Mouse (Mus musculus): Measurements from ENCODE around the gene Dusp2. TPM values are rescaled to one million over a fixed set of nuclear protein-coding genes. Genes with fewer than 3 reads are reported as not detected.
"Not testable (repeated sequence)": the region's sequence is repeated elsewhere in the genome, so short reads cannot be mapped to it uniquely, and the experiment has no call there.

Dusp2 gene
- 6.7 and 8.3 TPM in 2 replicates for polyA plus RNA-seq (2015; fragmentation: Nextera tagmentation; extraction: Ambion mirVana)

DNA sequence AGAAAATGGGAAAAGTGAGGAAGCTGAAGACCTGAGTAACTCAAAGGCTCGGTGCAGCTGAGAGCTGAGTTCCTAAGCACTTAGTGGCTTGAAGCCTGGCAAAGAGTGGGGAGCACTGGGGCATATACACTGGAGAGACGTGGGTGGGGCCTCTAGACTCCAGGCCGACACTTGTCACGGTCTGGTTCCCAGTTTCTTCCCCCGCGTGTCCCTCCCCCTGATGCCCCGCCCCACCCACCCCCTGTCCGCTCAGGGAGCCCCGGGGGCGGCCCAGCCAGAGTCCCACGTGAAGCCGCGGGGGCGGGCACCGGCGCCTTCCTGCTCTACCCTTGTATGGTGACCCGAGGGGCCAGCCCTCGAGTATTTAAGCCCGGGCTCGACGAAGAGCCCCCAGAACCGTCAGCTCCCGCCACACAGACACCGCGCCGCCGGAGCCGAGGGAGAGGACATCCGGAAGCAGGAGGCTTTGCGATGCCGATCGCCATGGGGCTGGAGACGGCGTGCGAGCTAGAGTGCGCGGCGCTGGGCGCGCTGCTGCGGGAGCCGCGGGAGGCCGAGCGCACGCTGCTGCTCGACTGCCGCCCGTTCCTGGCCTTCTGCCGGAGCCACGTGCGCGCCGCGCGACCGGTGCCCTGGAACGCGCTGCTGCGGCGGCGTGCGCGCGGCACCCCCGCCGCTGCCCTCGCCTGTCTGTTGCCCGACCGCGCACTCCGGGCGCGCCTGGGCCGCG lies at the start of gene Dusp2:
Dusp2 (plus strand) TSS at position 393 of the 730 bp plus-strand sequence.
- H3K27ac ChIP-seq: no peak within 1 kb of the TSS; the same call in 1 of the 2 replicates
- H3K4me3 ChIP-seq: peak within 1 kb of the TSS; percentile 59
- WGBS: 0% methylated on average over 72 of the region's 76 CpGs
- 0 out of 2 replicates have a peak, but pooled peaks have one; percentile 43 for ATAC-seq (ENCODE audit: insufficient number of reproducible peaks, insufficient read depth, low FRiP score, low TSS enrichment, low read depth)
- peaks cover 24% of the 10 kb centered on the region for H3K4me1 ChIP-seq
- H3K4me2 ChIP-seq: peak within 1 kb of the TSS; percentile 95
- H3K27me3 ChIP-seq: peaks cover 48% of the 10 kb centered on the region
- H3K9me3 ChIP-seq: no peaks in the 10 kb centered on the region
- H3K36me3 ChIP-seq: no peaks in the 10 kb centered on the region
- peak within 1 kb of the TSS; percentile 73 for H3K9ac ChIP-seq

DNA sequence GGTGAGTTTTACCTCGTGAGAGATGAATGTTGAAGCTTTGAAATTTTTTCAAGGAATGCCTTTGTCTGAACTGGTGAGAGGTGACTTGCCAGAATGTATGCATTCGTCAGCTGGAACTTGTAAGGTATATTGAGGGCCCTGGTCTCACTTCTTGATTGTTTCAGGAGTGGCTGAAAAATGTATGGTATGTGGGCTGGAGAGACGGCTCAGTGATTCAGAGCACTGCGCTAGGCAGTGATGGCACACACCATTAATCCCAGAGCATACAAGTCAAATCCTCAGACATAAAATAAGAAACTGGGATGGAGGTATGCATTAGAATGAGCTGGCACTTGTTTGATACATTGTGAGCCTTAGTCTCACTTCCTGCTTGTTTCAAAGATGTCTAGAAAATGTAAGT lies 43.7 kb upstream of the Dusp2 start:
- Histone ChIP-seq H3K9ac (no peak overlapping the region), H3K9me3 (no peaks in the 10 kb centered on the region), H3K4me2 (no peak overlapping the region), H3K27me3 (no peaks in the 10 kb centered on the region), H3K27ac (no peak overlapping the region), H3K36me3 (peaks cover 63% of the 10 kb centered on the region), H3K4me3 (no peak overlapping the region), H3K4me1 (no peaks in the 10 kb centered on the region)
- no peak for ATAC-seq (ENCODE audit: insufficient number of reproducible peaks, insufficient read depth, low FRiP score, low TSS enrichment, low read depth)
- 78% methylated on average over 4 of the region's 4 CpGs for WGBS

DNA sequence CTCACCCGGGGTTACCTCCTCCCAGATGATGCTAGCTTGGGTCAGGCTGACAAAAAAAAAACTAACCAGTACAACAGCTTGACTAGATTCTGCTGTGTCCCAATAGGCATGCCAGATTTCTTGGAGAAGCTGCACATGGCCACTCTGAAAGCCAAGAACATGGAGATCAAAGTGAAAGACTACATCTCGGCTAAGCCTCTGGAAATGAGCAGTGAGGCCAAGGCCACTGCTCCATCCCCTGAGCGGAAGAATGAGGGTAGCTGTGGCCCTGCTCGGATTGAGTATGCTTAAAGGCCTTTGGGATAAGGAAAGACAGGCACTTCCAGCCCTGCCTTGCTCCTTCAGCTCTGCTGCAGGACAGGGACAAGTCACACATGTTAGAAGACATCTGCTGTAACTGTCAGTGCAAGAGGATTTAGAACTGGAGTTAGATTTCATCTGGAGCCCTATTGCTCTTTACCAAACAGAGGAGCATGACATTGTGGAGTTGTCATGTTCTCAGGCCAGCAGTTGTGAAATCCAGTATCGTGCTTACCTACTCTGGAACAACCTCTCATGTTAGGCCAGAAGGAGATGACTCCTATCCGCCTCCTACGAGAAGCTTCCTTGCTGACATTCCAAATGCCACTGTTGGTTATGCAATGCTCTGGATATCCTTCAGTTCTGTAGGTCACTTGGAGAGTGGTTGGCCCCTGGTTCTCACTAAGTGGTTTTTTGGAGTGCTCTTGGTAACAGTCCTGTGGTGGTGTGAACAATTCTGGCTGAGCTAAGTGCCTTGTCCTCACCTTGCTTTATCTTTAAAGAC lies 38.8 kb upstream of the Dusp2 start:
- no peaks in the 10 kb centered on the region for H3K27me3 ChIP-seq
- ATAC-seq (ENCODE audit: insufficient number of reproducible peaks, insufficient read depth, low FRiP score, low TSS enrichment, low read depth): no peak
- no peak overlapping the region for H3K4me3 ChIP-seq
- no peak overlapping the region for H3K9ac ChIP-seq
- no peaks in the 10 kb centered on the region for H3K9me3 ChIP-seq
- H3K27ac ChIP-seq: no peak overlapping the region
- H3K4me2 ChIP-seq: no peak overlapping the region
- peaks cover 77% of the 10 kb centered on the region for H3K36me3 ChIP-seq
- H3K4me1 ChIP-seq: no peaks in the 10 kb centered on the region
- WGBS: 87% methylated on average over 7 of the region's 7 CpGs

DNA sequence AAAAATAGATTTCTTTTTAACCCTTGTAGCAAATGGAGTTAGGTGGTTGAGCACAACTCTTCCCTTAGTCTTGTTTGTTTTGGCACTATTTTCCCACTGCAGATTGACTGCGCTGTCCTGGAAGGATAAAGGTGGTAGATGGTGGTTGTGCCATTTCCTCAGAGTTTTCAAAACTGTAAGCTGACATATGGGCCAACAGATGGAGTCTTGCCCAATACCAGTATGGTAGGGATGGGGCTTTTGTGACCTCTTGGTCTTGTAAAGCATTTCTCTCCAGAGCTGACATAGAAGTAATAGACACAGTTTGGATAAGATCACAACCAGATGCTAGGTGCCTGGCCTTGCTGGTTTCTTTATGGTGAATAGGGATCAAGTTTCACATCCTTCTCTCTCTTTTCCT lies 37.9 kb upstream of the Dusp2 start:
- Histone ChIP-seq H3K4me3 (no peak overlapping the region), H3K27ac (no peak overlapping the region), H3K36me3 (peaks cover 69% of the 10 kb centered on the region), H3K4me2 (no peak overlapping the region), H3K9ac (no peak overlapping the region), H3K4me1 (no peaks in the 10 kb centered on the region), H3K27me3 (no peaks in the 10 kb centered on the region), H3K9me3 (no peaks in the 10 kb centered on the region)
- no peak for ATAC-seq (ENCODE audit: insufficient number of reproducible peaks, insufficient read depth, low FRiP score, low TSS enrichment, low read depth)
- 92% methylated on average over 1 of the region's 1 CpGs for WGBS

DNA sequence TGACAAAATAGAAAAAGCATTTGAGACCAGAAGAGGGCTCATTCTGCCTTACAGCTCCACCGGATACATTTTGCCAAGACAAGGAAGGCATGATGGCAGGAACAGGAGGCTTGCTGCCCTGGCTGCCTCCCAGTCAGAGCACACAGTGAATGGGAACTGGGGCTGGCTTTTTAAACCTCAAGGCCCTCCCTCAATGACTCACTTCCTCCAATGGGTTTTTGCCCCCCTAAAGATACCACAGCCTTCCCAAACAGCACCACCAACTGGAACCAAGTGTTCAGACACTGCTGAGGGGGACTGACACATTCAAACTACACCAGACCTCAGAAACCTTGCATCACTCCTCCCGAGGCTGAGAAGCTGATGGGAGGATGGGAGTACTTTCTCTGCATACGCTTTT lies 35.3 kb upstream of the Dusp2 start:
- no peaks in the 10 kb centered on the region for H3K4me1 ChIP-seq
- H3K9me3 ChIP-seq: no peaks in the 10 kb centered on the region
- no peak overlapping the region for H3K4me3 ChIP-seq
- no peak overlapping the region for H3K4me2 ChIP-seq
- H3K9ac ChIP-seq: no peak overlapping the region
- ATAC-seq (ENCODE audit: insufficient number of reproducible peaks, insufficient read depth, low FRiP score, low TSS enrichment, low read depth): no peak
- no peaks in the 10 kb centered on the region for H3K27me3 ChIP-seq
- 84% methylated on average over 3 of the region's 3 CpGs for WGBS
- H3K36me3 ChIP-seq: peaks cover 52% of the 10 kb centered on the region
- no peak overlapping the region for H3K27ac ChIP-seq

DNA sequence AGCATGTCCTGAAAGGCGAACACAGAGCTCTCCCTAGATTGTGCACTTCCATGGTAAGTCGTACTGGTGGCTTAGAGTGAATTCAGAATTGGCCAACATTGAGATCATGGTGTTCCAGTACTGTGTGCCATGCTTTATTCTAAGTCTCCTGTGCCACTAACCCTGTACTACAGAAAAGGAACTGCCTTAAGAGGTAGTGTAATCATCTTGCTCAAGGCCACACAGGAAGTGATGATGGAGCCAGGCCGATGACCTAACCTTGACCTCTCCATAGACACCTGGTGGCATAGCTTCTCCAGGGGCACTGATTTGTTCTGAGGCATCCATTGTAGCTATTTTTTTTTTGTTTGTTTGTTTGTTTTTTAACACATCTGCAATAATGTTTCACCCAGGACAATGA lies 34.1 kb upstream of the Dusp2 start:
- Histone ChIP-seq H3K27me3 (no peaks in the 10 kb centered on the region), H3K36me3 (peaks cover 41% of the 10 kb centered on the region), H3K4me1 (no peaks in the 10 kb centered on the region), H3K4me2 (no peak overlapping the region), H3K9ac (no peak overlapping the region), H3K27ac (no peak overlapping the region), H3K4me3 (no peak overlapping the region), H3K9me3 (no peaks in the 10 kb centered on the region)
- ATAC-seq (ENCODE audit: insufficient number of reproducible peaks, insufficient read depth, low FRiP score, low TSS enrichment, low read depth): no peak
- 92% methylated on average over 3 of the region's 3 CpGs for WGBS

DNA sequence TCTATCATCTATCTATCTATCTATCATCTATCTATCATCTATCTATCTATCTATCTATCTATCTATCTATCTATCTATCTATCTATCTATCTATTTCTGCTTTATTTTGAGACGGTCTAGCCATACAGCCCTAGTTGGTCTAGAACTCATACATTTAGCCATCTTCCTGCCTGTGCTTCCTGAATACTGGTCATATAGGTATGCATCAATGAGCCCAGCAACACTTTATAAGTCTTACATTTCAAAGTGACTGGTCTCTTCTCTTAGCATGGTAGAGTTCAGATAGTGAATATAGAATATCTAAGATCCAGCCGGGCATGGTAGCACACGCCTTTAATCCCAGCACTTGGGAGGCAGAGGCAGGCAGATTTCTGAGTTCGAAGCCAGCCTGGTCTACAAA lies 31.8 kb upstream of the Dusp2 start:
- not testable (repeated sequence) for H3K4me2 ChIP-seq; H3K4me1 ChIP-seq; H3K9ac ChIP-seq; H3K27me3 ChIP-seq; ATAC-seq (ENCODE audit: insufficient number of reproducible peaks, insufficient read depth, low FRiP score, low TSS enrichment, low read depth); H3K27ac ChIP-seq; H3K4me3 ChIP-seq; H3K9me3 ChIP-seq
- peaks cover 18% of the 10 kb centered on the region for H3K36me3 ChIP-seq
- 94% methylated on average over 4 of the region's 4 CpGs for WGBS

DNA sequence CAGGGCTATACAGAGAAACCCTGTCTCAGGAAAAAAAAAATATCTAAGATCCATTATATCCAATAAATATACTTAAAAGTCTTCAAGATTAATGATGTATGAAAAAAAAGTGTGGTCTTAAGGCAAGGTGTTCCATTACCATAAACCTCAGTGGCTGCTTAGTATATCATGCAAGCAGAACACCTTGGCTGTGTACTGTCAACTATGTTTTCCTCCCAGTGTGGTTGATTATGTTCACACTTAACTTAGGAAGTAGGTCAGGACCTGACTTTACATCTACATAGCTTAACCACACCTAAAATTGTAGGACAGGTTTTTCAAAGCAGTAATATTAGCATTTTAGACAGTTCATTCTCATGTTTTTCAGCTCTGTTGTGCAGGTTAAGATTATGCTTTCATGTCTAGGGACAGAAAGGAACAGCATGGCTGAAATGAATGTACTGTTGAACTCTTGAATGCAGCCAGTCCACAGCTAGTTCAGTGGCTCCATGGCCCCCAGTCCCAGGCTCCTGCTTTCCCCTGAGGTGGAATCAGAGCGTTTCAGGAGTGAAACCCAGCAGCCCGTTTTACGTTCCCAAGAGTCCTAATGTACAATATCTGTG lies 31.2 kb upstream of the Dusp2 start:
- Histone ChIP-seq H3K4me3 (no peak overlapping the region), H3K36me3 (peaks cover 17% of the 10 kb centered on the region), H3K27ac (no peak overlapping the region), H3K4me1 (no peaks in the 10 kb centered on the region), H3K9ac (no peak overlapping the region), H3K9me3 (no peaks in the 10 kb centered on the region), H3K4me2 (no peak overlapping the region), H3K27me3 (no peaks in the 10 kb centered on the region)
- WGBS: 87% methylated on average over 3 of the region's 3 CpGs
- no peak for ATAC-seq (ENCODE audit: insufficient number of reproducible peaks, insufficient read depth, low FRiP score, low TSS enrichment, low read depth)

DNA sequence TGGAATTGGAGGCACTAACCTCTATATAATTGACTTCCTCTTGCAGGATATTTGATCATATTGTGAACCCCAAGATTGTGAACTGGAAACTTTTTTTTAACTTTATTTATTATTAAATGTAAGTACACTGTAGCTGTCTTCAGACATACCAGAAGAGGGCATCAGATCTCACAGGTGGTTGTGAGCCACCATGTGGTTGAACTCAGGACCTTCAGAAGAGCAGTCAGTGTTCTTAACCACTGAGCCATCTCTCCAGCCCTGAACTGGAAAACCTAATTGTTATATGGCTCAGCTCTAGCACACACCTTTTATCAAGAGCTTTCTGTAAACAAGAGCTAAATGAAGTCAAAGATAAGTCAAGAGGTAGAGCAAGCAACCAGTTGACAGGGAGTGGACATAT lies 29.8 kb upstream of the Dusp2 start:
- Histone ChIP-seq H3K4me2 (no peak overlapping the region), H3K4me3 (no peak overlapping the region), H3K27me3 (no peaks in the 10 kb centered on the region), H3K9ac (no peak overlapping the region), H3K9me3 (no peaks in the 10 kb centered on the region), H3K27ac (no peak overlapping the region), H3K4me1 (no peaks in the 10 kb centered on the region), H3K36me3 (peaks cover 5% of the 10 kb centered on the region; the same call in 1 of the 2 replicates)
- ATAC-seq (ENCODE audit: insufficient number of reproducible peaks, insufficient read depth, low FRiP score, low TSS enrichment, low read depth): no peak

DNA sequence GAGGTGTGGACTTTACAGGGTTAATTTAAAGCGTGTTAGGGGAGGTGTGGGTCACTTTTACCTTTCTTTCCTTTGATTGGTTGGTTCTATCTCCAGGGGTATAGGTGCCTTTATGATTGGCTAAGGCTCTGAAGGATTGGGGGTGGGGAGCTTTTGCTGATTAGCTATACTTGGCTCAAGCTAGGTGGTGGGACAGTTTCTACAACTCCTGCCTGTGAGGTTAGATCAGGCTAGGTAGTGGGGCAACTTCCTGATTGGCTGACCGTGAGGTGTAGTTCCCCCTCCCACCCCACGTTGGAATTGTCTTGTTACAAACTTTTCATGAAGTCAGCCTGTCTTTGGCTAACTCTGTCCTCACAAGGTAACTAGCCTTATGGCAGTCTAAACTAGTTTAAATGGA lies 28.8 kb upstream of the Dusp2 start:
- WGBS: 48% methylated on average over 3 of the region's 3 CpGs

DNA sequence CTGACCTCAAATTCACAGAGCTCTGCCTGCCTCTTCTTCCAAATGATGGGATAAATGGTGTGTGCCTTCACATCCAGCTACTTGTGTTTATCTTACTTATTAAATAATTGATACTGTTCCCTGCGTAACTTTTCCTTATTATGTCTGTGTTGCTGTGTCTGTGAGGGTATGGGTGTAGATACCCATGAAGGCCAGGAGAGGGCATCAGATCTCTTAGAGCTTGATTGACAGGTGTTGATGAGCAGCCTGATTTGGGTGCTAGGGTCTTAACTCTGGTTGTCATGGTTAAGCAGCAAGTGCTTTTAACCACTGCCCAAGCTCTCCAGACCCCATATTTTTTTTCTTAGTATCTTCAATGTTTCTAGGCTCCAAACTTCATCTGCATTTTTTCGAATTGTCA lies 27.3 kb upstream of the Dusp2 start:
- no peak overlapping the region for H3K4me2 ChIP-seq
- H3K27me3 ChIP-seq: no peaks in the 10 kb centered on the region
- no peak overlapping the region for H3K9ac ChIP-seq
- no peaks in the 10 kb centered on the region for H3K9me3 ChIP-seq
- 90% methylated on average over 2 of the region's 2 CpGs for WGBS
- no peaks in the 10 kb centered on the region for H3K4me1 ChIP-seq
- no peaks in the 10 kb centered on the region for H3K36me3 ChIP-seq
- no peak overlapping the region for H3K27ac ChIP-seq
- no peak for ATAC-seq (ENCODE audit: insufficient number of reproducible peaks, insufficient read depth, low FRiP score, low TSS enrichment, low read depth)
- H3K4me3 ChIP-seq: no peak overlapping the region

More for the DNA sequence above, 28.8 kb upstream of the Dusp2 start:
- H3K9me3 ChIP-seq: no peaks in the 10 kb centered on the region
- H3K27me3 ChIP-seq: no peaks in the 10 kb centered on the region
- no peak overlapping the region for H3K9ac ChIP-seq
- no peaks in the 10 kb centered on the region for H3K36me3 ChIP-seq
- no peaks in the 10 kb centered on the region for H3K4me1 ChIP-seq
- ATAC-seq (ENCODE audit: insufficient number of reproducible peaks, insufficient read depth, low FRiP score, low TSS enrichment, low read depth): no peak
- H3K27ac ChIP-seq: no peak overlapping the region
- H3K4me3 ChIP-seq: no peak overlapping the region
- H3K4me2 ChIP-seq: no peak overlapping the region

DNA sequence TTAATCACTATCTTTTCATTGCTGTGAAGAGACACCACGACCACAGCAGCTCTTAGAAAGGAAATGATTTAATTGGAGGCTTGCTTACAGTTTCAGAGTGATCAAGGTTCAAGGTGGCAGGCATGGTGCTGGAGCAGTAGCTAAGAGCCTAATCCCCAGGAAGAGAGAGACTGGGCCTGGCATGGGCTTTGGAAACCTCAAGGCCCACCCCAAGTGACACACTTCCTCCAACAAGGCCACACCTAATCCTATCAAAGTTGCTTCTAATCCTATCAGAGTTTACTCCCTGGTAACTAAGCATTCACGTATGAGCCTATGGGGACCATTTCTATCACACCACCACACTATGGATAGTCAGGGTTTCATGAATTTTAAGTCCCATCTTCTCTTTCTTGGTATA lies 25.7 kb upstream of the Dusp2 start:
- Histone ChIP-seq H3K9me3 (no peaks in the 10 kb centered on the region), H3K4me3 (no peak overlapping the region), H3K9ac (no peak overlapping the region), H3K36me3 (no peaks in the 10 kb centered on the region), H3K4me2 (no peak overlapping the region), H3K27ac (no peak overlapping the region), H3K4me1 (no peaks in the 10 kb centered on the region), H3K27me3 (no peaks in the 10 kb centered on the region)
- no peak for ATAC-seq (ENCODE audit: insufficient number of reproducible peaks, insufficient read depth, low FRiP score, low TSS enrichment, low read depth)
- whole genome bisulfite sequencing: 57% methylated on average over 2 of the region's 2 CpGs

Measured in embryonic facial prominence, embryonic 13.5 days (tissue).